Mouse (Mus musculus): Measurements from ENCODE around the gene Gsdma. TPM values are rescaled to one million over a fixed set of nuclear protein-coding genes. Genes with fewer than 3 reads are reported as not detected.
A peak's percentile ranks its signal among the peaks of the same experiment; 100 is the strongest.

Gsdma gene
- total and polyA plus RNA-seq, 3 experiments, result 0.10 TPM; not detected in 2

- in situ Hi-C loops (cut with MboI; ENCODE audit: low pct_ligation_motif_present, low pct_unique_long_range_greater_than_20kb, low sequenced_read_pairs), result loop anchor here (10.0 kb wide), 1 partner anchor 64 kb away; no protein-coding TSS in a partner anchor
- Histone ChIP-seq H3K27me3 (replicated peaks) (no peaks in the 10 kb centered on the region), H3K9me3 (replicated peaks; ENCODE audit: low read length) (no peaks in the 10 kb centered on the region), H3K4me3 (replicated peaks in 1 of 3; ENCODE audit: low read depth in 2 of 3, low read length in 2 of 3, poor library complexity in 1 of 3) (no peak overlapping the region), H3K4me2 (ENCODE audit: insufficient read depth, low read depth, poor library complexity, severe bottlenecking) (no peak overlapping the region), H3K9ac (ENCODE audit: insufficient read depth, low read depth) (no peak overlapping the region), H3K4me1 (ENCODE audit: control insufficient read depth in 1 of 2, insufficient read depth in 2 of 2) (peaks cover 0 to 4% of the 10 kb centered on the region in 2 experiments; a peak in 1 of 4 replicates), H3K79me2 (replicated peaks; ENCODE audit: control insufficient read depth, extremely low read depth, insufficient read depth, poor library complexity, severe bottlenecking) (no peaks in the 10 kb centered on the region), H3K27ac (ENCODE audit: insufficient read depth, low read depth) (no peak overlapping the region), H3K36me3 (replicated peaks in 1 of 2; ENCODE audit: control insufficient read depth in 1 of 2, insufficient read depth in 1 of 2, low read length in 1 of 2) (peaks cover 44 to 92% of the 10 kb centered on the region in 2 experiments)
- dilution Hi-C loops (cut with MboI; ENCODE audit: extremely low pct_ligation_motif_present, extremely low pct_unique_long_range_greater_than_20kb, low sequenced_read_pairs), result no loop called here
- TF ChIP-seq MAX (IDR thresholded peaks at IDR 0.05; ENCODE audit: low read length) (no peak), MEF2A (IDR thresholded peaks at IDR 0.05; ENCODE audit: borderline replicate concordance, low read depth, low read length) (no peak), BHLHE40 (IDR thresholded peaks at IDR 0.05; ENCODE audit: low read depth, low read length) (no peak), GABPA (IDR thresholded peaks at IDR 0.05; ENCODE audit: insufficient replicate concordance, low read depth, low read length) (no peak), USF1 (IDR thresholded peaks at IDR 0.05; ENCODE audit: low read depth, low read length) (no peak), NRF1 (IDR thresholded peaks at IDR 0.05; ENCODE audit: low read depth, low read length) (no peak), MYC (IDR thresholded peaks at IDR 0.05; ENCODE audit: low read depth, low read length) (no peak), PAX5 (IDR thresholded peaks at IDR 0.05; ENCODE audit: low read length) (no peak)
- DNase-seq (ENCODE audit: extremely low read depth), result no peak
These were observed 56.6 kb downstream of the Gsdma start for GRCm38 (mm10) chr11:98720756-98721155.

- in situ Hi-C loops (cut with MboI; ENCODE audit: low pct_ligation_motif_present, low pct_unique_long_range_greater_than_20kb, low sequenced_read_pairs), result loop anchor here (10.0 kb wide), 1 partner anchor 63 kb away; no protein-coding TSS in a partner anchor
- H3K4me3 ChIP-seq (replicated peaks in 1 of 3; ENCODE audit: low read depth in 2 of 3, low read length in 2 of 3, poor library complexity in 1 of 3), result no peak overlapping the region
- no peaks in the 10 kb centered on the region for H3K9me3 ChIP-seq (replicated peaks; ENCODE audit: low read length)
- H3K79me2 ChIP-seq (replicated peaks; ENCODE audit: control insufficient read depth, extremely low read depth, insufficient read depth, poor library complexity, severe bottlenecking), result no peaks in the 10 kb centered on the region
- DNase-seq (ENCODE audit: extremely low read depth), result no peak
- H3K4me1 ChIP-seq (ENCODE audit: control insufficient read depth in 1 of 2, insufficient read depth in 2 of 2), result peaks cover 0 to 4% of the 10 kb centered on the region in 2 experiments; a peak in 1 of 4 replicates
- H3K4me2 ChIP-seq (ENCODE audit: insufficient read depth, low read depth, poor library complexity, severe bottlenecking), result no peak overlapping the region
- dilution Hi-C loops (cut with MboI; ENCODE audit: extremely low pct_ligation_motif_present, extremely low pct_unique_long_range_greater_than_20kb, low sequenced_read_pairs), result no loop called here
- no peak overlapping the region for H3K27ac ChIP-seq (ENCODE audit: insufficient read depth, low read depth)
- TF ChIP-seq MAFK (IDR thresholded peaks at IDR 0.05; ENCODE audit: insufficient replicate concordance, low read length), result no peak
- no peak for TF ChIP-seq CHD2 (IDR thresholded peaks at IDR 0.05; ENCODE audit: low read length)
- no peak for TF ChIP-seq MYC (IDR thresholded peaks at IDR 0.05; ENCODE audit: low read depth, low read length)
- TF ChIP-seq NELFE (IDR thresholded peaks at IDR 0.05; ENCODE audit: low read depth, low read length), result no peak
- TF ChIP-seq ZMIZ1 (IDR thresholded peaks at IDR 0.05; ENCODE audit: low read depth, low read length), result no peak
- TF ChIP-seq USF1 (IDR thresholded peaks at IDR 0.05; ENCODE audit: low read depth, low read length), result no peak
- TF ChIP-seq TCF12 (IDR thresholded peaks at IDR 0.05; ENCODE audit: low read depth, low read length), result no peak
- 0 out of 2 replicates have a peak, but pooled peaks have one; percentile 10 for TF ChIP-seq SMC3 (IDR thresholded peaks at IDR 0.05; ENCODE audit: low read depth, low read length)
- no peak for TF ChIP-seq MEF2A (IDR thresholded peaks at IDR 0.05; ENCODE audit: borderline replicate concordance, low read depth, low read length)
- no peak for TF ChIP-seq KAT2A (IDR thresholded peaks at IDR 0.05; ENCODE audit: insufficient replicate concordance, low read length)
- no peak for TF ChIP-seq JUN (IDR thresholded peaks at IDR 0.05; ENCODE audit: insufficient read depth, low read depth, low read length)
- peak in 1 of 2 experiments; percentile 38; a peak in 1 of 4 replicates for TF ChIP-seq CTCF (conservative IDR thresholded peaks at IDR 0.05 in 1 of 2, IDR thresholded peaks at IDR 0.05 in 1 of 2; ENCODE audit: low read depth in 2 of 2, low read length in 2 of 2)
- TF ChIP-seq ELF1 (IDR thresholded peaks at IDR 0.05; ENCODE audit: low read depth, low read length), result no peak
- TF ChIP-seq IRF4 (IDR thresholded peaks at IDR 0.05; ENCODE audit: low read depth, low read length), result no peak
- H3K36me3 ChIP-seq (replicated peaks in 1 of 2; ENCODE audit: control insufficient read depth in 1 of 2, insufficient read depth in 1 of 2, low read length in 1 of 2), result peaks cover 43 to 91% of the 10 kb centered on the region in 2 experiments
- H3K27me3 ChIP-seq (replicated peaks), result no peaks in the 10 kb centered on the region
- no peak overlapping the region for H3K9ac ChIP-seq (ENCODE audit: insufficient read depth, low read depth)
These were observed 57.5 kb downstream of the Gsdma start for GRCm38 (mm10) chr11:98721458-98722226.

All from CH12.LX (cell line).